Mouse (Mus musculus) heart, adult 18-20 months (tissue): ENCODE results near the gene Zscan10. TPM values are rescaled to one million over a fixed set of nuclear protein-coding genes. Genes with fewer than 3 reads are reported as not detected.

ENCODE experiments used
- DNase-seq, 2 experiments: peaks; one replicate each; pipeline ENCODE4 v3.0.0; 2021 to 2022; ENCODE audit warnings: mixed read lengths in 1 of 2
- long read RNA-seq, 2 experiments: library from polyadenylated mRNA; stranded (forward); transcript quantifications; one replicate each; pipeline ENCODE4 v2.0.0; 2021
- total RNA-seq, 2 experiments: library from RNA; stranded (reverse); gene quantifications; 2 replicates each; pipeline ENCODE4 v1.2.3; 2021

Zscan10 gene
- not detected for total RNA-seq
- long read RNA-seq, experiment 1 = 0 reads
- long read RNA-seq, experiment 2 = 0 reads

DNA sequence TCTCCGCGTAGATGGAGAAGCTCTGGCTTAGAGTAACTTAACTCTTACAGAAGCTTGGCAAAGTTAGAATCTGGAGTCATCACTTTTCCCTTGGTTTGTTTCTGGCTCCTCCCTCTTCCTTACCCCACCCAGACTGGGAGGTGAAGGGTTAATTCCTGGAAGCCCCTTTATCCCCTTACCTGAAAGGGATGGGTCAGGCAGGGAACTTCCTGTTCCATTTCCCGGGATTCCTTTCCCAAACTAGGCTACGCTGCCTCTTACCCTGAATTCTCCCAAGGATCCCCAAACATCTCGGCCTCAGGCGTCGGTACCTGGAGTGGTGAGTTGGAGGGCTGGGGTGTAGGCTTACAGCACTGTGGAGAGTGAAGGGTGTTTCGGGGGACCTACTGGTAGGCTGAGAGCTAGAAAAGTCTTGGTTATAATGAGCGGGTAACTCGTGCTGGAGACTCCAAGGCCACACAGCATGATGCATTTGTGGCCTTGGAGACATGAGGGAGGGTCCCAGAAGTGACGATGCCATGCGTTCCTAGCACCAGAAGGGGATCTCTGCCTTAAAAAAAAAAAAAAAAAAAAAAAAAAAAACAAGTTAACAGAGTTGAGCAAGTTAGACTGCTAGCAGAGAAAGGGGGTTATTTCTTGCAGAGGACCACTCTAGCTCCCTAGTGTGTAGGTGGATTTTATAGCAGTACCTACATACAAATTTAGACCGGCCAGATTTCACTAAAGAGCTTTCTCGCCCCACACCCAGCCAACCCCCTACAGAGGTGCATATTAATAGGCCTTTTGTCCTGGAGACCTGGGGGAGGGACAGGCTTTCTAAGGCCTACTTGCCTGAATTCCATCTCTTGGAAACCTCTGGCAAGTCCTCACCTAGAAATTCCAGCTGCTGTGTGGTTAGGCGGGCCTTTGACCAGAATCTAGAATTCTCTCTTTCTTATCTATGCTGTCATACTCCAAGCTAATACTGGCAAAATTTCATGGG lies at the start of gene Zscan10:
Zscan10 (plus strand) TSS at position 216 of the 982 bp plus-strand sequence.
- no peak for DNase-seq

- no peak for DNase-seq
Measured at GRCm38 (mm10) chr17:23550856-23551255, 49.8 kb upstream of the Zscan10 start.

DNA sequence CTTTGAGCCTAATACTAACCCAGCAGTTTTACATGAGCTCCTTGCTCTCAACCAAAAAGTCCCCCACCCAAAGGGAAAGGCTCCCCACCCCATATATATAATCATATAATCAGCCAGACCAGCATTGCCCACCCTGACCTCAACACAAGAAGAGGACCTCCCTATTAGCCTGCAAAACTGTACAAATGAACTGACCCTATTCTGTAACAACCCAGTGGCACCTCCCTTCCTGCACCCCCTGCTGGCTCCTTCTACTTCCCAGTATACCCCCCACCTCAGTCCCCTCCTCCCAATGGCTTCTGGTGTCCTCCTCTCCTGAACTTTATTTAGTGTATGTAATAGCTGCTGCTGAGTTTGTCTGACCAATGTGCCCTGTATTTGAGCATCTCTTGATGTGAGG lies 49.2 kb upstream of the Zscan10 start:
- DNase-seq = no peak

- DNase-seq = no peak
Measured at GRCm38 (mm10) chr17:23551963-23552362, 48.7 kb upstream of the Zscan10 start.

DNA sequence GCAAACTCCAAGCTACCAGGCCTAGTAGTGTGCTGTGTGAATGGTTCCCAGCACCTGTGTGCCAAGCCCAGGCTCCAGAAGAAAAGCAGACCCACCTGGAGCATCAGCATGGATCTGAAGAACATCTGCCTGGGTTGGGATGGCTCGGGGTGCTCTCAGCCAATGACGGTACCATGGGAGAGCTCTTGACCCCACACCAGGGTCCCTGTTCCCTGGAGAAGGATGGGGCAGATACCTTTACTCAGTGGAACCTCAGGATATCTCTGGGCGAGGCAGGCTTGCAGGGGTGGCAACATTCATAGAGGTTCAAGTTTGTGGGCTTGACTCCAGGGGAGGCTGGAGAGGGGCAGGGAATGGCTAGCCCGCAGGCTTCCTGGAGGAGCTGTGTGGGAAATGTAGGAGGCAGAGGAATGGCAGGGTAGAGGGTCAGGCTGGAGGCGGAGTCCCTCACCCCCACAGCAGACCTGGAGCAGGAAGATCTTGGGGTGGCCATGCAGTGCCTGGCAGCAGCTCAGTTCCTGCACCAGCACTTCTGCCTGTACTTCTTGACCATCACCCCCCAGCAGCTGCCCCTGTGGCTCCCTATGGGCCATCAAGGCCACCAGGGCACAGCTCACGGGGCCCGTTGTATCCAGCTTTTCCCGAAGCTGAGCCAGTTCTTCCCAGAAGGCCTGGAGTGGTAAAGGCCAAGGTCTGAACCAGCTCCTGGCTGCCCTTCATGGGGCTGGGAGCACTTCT lies 47.6 kb upstream of the Zscan10 start:
- no peak for DNase-seq

DNA sequence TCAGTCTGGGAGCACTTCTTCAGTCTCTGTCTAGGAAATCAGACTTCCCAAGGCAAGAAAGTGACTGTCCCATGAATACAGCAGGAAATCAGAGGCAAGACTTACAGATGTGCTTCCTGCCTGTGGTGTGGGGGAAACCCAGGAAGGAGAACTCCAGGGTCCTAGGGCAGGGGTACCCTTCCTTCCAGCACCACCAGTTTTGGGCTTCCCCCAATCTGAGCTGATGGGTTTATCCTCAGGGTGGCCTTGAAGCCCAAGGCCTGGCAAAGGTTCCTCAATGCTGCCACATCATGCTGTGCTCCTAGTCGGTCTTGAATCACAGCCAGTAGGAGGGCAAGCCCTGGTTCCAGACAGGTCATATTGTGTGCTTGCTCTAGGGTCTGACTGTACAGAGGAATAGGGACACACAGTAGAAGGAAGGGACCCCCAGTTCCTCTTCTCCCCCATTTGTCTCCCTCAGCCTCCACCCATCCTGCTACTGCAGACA lies 47.0 kb upstream of the Zscan10 start:
- no peak for DNase-seq

DNA sequence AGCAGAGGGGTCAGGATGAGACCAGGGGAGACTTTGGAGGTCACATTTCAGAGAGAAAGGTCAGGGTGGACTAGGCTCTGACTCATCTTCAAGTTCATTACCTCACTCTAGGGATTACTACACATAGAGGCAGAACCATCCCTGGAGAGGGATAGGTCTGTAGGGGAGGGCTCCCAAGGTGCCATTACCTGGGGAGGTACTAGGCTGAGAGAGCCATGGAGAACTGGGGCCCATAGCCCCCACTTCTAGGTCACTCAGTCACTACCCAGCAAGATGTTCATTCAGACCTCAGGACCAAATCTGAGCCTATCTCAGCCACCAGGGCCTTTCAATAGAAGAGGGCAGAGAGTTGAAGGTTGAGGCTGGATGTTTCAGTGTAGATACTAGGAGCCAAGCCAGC lies 46.3 kb upstream of the Zscan10 start:
- no peak for DNase-seq

GRCm38 (mm10) chr17:23555243-23555916 lies 45.3 kb upstream of the Zscan10 start:
- no peak for DNase-seq

DNA sequence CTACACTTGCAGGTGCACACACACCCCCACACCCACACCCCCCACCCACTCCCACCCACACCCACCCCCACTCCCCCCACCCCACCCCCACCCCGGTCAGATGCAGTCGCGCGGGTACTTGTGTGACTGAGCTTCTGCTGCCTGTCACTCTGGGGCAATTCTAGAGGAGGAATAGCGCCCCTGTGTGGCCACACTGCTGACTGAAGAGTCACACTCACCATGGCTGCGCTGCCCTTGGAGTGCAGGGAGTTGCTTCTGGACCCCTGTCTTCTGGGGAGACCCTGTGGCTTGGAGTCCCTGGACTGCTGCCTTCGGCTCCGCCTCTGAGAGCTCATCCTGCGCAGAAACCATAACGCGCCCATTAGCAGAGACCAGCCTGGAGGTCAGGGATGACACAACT lies 40.9 kb upstream of the Zscan10 start:
- peak in 1 of 2 experiments; percentile 44 for DNase-seq

DNA sequence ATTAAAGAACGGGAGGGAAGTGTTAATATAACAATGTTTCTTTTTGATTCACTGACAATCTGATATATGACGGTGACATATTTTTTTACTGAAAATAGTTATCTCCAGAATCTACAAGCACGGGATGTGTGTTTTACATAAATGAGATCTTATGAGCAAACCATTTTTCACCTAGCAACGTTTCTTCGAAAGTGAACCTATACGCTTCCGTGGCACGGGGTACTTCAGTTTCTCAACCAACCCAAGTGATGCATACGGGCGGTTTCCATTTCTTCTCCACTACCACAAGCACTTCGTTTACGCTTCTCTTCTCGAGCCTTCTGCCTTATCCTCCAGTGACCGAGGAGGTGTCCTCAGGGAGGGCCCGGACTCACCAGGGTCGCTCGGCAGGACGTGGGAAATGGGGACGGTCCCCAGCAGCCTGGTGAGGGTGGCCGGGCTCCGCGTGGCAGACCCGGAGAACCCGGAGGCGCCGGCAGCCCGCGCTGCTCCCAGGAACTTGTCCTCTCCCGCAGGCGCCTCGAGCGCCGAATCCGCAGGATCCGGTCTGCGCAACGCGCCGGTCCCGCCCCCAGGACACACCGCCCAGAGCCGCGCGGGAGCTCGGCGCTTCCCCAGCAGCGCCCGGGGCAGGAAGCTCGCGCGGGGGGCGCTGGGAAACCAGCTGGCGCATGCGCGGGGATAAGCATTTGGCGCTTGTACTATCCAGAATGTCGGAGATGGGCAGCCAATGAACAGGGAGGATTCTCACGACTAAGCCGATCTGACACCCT lies 36.9 kb upstream of the Zscan10 start, which contains the start of gene Zfp213:
Zfp213 (minus strand) TSS at position 644 of the 773 bp plus-strand sequence.
- DNase-seq = peak; percentile 95 to 97

GRCm38 (mm10) chr17:23564368-23564715 lies 36.3 kb upstream of the Zscan10 start:
- DNase-seq = no peak

DNA sequence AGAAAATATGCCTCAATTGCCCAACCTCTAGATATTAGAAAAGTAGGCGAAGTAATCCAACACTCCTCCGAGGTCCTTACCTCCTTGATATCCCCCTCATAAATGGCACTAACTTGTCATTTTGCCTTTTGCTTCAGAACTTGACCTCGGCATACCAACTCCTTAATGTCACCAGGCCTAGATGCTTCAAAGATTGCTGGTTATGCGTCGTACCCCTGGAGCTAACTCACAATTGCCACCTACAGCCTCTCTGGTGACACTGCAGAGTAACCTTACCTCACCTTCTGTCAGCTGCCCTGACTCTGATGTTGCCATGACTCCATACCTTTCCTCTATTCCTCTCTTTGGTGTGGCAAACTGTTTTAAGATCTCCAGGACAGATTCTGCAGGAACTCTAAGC lies 33.9 kb upstream of the Zscan10 start:
- no peak for DNase-seq

DNA sequence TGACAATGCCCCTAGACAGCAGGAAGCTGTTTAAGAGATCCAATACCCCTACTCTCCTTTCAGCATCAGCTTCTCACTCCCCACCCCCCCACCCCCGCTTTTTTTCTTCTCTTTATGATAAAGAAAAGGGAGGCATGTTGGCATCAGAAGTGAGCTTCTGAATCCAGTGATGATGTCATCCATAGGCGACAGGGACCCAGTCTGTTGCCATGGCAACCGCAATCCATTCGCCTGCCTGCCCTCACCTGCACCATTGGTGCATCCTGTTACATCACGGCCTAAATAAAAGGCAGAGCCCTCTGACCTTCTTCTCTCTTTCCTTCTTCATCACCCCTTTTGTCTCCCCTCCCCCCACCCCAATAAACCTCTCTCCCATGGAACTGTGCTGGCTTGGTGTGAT lies 32.3 kb upstream of the Zscan10 start:
- DNase-seq = no peak

- DNase-seq = peak; percentile 45 to 64
Measured at GRCm38 (mm10) chr17:23570017-23570416, 30.6 kb upstream of the Zscan10 start.

DNA sequence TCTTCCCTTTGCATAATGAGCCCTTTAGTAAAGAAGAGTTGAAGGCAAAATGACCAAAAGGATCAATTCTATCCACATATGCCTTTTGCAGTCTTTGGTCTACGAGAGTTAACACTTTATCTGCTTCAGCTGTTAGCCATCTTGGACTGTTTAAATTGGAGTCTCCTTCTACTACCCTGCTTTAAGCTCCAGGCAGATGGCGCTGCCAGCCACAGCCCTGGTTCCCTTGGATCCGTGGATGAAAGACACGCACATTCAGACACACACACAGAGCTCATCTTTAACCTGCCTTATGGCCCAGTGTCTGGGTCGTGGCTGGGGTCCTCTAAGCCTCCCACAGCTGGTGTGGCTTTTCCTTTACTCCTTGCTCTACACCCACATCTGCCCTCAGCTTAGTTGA lies 29.6 kb upstream of the Zscan10 start:
- no peak for DNase-seq

DNA sequence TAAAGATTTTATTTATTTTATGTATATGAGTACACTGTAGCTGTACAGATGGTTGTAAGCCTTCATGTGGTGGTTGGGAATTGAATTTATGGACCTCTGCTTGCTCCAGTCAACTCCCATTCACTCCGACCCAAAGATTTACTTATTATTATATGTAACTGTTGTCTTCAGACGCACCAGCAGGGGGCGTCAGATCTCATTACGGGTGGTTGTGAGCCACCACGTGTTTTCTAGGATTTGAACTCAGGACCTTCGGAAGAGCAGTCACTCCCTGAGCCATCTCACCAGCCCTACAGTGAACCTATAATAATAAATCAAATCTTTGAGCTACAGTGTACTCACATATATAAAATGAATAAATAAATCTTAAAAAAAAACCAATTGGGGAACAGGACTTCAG lies 28.6 kb upstream of the Zscan10 start:
- DNase-seq = no peak

GRCm38 (mm10) chr17:23574130-23574529 lies 26.5 kb upstream of the Zscan10 start:
- DNase-seq = no peak

- no peak for DNase-seq
Measured at GRCm38 (mm10) chr17:23575951-23576552, 24.6 kb upstream of the Zscan10 start.

- no peak for DNase-seq
Measured at GRCm38 (mm10) chr17:23584786-23585185, 15.9 kb upstream of the Zscan10 start.

DNA sequence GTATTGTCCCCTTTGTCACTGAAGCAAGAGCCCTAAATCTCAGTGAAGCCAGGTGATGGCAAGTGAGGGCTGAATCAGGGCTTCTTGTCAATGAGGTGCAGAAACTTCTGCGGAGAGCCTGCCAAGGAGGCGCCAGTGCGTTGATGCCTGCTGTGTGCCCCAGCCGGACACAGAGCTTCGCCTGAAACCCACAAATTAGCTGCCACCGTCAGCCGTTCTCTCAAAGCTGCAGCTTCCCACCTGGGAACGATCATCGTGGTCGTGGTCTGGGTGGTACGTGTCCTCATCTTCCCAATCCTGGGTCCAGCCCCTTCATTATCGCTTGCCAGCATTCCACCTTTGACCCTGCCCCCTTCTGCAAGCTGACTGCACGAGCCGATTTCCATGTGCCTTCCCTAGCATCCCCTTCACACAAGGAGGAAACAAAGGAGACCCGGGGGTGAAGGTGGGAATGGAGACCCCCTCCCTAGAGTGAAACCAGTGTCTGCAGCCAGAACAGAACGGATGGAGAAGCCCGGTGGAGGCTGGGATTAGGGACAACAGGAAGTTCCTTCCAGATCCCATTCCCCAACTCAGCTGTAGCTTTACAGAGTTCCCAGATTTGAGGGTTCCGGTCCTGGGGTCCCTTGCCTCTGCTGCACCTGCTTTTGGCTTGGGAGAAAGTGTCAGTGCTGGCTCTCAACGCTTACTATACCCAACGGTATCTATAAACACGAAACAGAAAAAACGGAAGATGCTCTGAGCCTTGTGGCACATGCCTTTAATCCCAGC lies 14.8 kb upstream of the Zscan10 start:
- DNase-seq = peak; percentile 50 to 65
